ENCODE assay signal across 8 mouse cellular contexts in the genomic region with DNA sequence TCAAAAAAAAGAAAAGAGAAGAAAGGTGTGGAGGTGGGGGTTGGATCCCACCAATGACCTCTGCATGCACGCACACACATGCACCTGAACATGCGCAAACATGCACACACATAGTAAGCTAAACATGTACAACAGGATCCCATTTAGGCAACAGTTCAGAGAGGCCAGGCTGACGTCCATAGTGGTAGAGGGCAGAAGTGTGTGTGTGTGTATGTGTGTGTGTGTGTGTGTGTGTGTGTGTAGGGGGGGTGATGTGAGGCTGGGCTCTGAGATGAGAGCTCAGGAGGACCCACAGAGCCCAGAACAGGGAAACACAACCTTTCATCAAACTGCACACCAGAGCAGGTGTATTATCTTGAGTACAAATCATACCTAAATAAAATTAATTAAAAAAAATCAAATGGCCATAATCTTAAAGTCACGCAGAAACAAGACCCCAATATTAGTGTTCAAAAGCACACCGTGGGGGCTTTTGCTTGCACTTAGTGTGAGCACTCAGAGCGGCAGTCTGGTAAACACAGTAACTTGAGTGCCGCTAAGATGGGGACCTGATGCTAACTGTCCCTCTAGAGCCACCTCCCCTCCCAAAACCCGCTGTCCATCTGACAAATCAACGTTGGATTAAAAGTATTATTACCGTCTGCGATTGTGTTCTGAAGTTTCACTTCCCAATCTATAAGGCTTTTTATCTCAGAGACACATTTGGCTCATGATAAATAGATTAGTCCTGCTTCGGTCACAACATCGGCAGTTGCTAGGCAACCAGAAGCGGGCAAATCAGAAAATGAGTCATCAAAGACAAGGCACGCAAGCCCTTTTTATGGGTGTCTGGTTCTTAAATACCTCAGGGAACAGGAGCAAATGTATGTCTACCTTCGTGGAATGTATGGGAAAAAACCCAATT.
DNase-seq lines count a peak whose midpoint lies in the region; ATAC-seq lines count a peak whose summit lies in the region.

No protein-coding gene starts in this region.

- ATAC-seq in inflammation-experienced regulatory T-cells, adult 6 months = peak; percentile 87
- no peak; the same call in 1 of the 2 replicates for ATAC-seq in granulocyte monocyte progenitor cell, adult 5-6 weeks (replicated peaks; ENCODE audit: poor library complexity, severe bottlenecking)

- peak; percentile 34 to 44 for DNase-seq in layer of hippocampus, adult 8-10 months (ENCODE audit: low spot score in 2 of 2)
- no peak for DNase-seq in layer of hippocampus, adult 9-10 months (ENCODE audit: low spot score)
- peak; percentile 24 for DNase-seq in c-Kit-positive CD71-positive TER-119-negative erythroid progenitor cells, embryonic 14.5 days (ENCODE audit: low read depth)
- DNase-seq in natural killer cell, adult 2 months (ENCODE audit: low spot score in 2 of 2) = peak; percentile 25 to 55
- no peak for DNase-seq in cerebellum, adult 18-20 months
- no peak for DNase-seq in thymus, postnatal 25 days

Comparison
In these comparisons a context has a peak if more than half of its experiments do, and no peak if none do; other contexts are left out.
1. DNase-seq: peak in layer of hippocampus, adult 8-10 months (2 of 2), c-Kit-positive CD71-positive TER-119-negative erythroid progenitor cells, embryonic 14.5 days (single experiment) and natural killer cell, adult 2 months (2 of 2); none in layer of hippocampus, adult 9-10 months (single experiment), cerebellum, adult 18-20 months (0 of 2) and thymus, postnatal 25 days (single experiment).